Mouse (Mus musculus) kidney, adult 8-10 months (tissue): ENCODE results near the gene Ly6g5b.

Experiments
- DNase-seq, 2 experiments: peaks; one replicate each; pipeline ENCODE4 v3.0.0; 2022

Ly6g5b gene

DNA sequence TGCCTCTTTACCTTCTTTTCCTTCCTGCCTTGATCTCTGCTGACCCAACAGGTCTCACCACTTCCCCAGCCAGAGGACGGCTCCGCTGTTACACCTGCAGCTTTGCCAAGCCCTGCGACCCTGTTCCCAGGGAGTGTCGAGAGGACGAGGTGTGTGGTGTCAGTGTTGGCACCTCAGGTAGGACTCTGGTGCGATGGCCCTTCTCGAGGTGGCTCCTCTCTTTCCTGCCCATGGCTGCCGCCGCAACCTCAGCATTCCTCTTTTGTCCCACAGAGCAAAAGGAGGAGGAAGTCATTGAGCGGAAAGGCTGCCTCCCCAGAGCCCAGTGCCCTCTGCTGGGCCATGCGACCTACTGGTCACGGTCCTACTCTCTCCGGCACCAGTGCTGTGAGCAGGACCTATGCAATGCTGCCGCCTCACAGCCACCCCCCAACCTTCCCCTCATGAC, 37.4 kb downstream of the Ly6g5b start, which contains the start of gene Ly6g6d:
TSS of gene Ly6g6d (minus strand) at position 280 of the 448 bp plus-strand sequence.
- peak; percentile 63 to 69 for DNase-seq

DNA sequence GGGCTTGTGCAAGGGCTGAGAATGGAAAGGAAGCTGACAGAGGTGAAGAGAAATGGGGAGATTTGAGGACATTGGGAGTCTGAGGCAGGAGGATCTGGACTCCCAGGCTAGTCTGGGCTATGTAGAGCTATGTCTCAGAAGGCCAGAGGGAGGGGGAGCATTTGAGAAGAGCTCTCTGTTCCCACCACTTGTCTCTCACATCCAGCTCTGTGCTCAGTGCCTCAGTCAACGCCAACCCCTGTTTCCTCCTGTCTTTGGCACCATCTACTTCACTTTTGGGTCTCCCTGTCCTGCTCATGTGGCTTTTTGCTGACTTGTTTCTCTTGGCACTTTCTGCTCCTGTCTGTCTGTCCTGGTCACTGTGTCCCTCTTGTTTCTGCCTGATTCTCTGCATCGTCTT, 37.9 kb downstream of the Ly6g5b start:
- no peak for DNase-seq

DNA sequence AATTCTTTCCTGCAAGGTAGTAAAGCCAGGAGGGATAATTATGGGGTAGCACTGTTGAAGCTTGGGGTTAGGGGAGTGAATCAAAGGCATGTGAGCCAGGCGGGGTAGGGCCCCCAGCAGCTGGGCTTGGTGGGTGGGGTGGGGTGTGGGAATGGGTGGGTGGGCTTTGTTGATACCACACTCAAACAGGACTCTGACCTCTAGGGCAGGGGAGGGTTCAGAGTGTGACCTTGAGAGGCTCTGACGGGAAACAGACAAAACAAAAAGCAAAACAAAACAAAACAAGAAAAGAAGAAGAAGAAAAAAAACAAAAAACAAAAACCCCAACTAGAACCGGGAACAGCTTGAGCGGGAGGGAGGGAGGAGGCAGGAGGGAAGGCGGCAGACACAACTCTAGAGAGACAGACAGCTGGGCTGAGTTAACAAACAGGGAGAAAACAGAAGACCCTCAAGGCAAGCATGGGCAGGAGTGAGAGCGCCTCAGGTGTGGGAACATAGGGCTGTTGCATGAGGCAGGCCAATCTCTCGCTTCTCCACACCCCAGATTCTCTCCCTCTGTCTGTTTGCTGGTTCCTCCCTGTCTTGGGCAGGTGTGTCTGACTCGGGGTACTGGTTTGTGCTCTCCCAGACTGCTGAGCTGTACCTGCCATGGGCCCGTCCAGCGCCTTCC, 38.6 kb downstream of the Ly6g5b start, which contains the start of gene Ly6g6e:
TSS of gene Ly6g6e (plus strand) at position 396 of the 670 bp plus-strand sequence.
- no peak for DNase-seq

DNA sequence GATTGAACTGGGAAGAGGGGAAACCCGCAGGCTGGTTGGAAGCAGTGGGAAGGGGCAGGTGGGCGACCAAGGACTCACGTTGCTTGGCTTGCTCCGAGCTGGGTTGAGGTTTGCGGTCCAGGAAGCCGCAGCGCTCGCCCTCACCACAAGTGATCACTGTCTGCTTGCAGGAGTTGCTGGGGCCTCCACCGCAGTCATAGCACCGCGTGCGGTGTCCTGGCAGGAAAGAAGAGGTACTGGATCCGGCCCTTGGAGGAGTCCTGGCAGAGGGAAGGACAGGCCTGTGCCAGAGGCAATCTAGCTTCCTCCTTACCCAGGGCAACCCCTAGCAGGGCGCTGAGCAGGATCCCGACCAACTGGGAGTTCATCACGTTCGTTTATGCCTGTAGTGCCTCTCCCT, 41.1 kb downstream of the Ly6g5b start:
- no peak for DNase-seq

DNA sequence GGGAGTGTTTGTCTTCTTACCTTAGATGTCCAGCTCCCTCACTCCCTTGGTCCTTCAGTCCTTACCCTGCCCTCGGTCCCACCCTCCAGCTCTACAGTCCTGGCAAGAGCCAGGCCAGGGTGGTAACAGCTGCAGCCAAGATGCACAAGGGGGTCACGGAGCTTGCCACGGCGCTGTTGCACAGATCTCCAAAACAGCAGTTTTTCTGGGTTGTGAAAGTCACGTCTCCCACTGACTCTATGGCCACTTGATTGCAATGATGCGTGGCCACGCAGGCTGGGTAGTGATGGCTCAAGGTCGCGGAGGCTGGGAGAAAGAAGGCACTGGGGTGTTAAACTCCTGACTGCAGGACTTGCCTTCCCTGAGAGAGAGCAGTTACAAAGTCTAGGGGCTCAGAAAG, 43.8 kb downstream of the Ly6g5b start:
- DNase-seq: no peak

DNA sequence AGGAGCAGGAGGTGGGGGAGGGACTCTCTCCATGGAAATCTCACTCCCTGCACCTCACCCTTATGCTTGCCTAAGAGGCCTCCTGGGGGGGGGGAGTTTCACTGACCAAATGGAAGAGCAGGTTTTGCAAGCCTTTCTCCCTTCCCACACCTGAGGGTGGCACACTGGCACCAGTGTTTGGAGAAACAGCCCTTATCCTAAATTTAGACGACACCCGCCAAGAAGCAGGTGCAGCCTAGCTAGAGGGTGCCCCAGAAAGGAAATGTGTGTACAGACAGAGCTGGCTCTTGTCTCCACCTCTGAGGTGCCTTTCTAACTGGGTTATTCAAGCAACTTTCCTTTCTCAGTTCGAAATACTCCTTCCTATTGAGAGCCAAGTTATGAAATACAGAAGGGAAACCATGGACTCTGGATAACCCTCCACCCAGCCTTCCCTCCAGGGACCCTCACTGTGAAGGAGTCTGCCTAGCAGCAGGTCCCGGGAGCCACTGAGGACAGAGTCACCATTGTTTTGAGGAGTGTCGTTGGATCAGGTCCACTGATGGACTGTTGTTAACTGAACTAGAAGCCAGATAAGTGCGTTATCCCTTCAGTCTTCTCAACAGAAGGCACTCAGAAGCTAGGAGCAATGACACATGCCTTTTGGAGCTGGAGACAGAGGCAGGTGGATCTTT, 44.5 kb downstream of the Ly6g5b start:
- DNase-seq: no peak

DNA sequence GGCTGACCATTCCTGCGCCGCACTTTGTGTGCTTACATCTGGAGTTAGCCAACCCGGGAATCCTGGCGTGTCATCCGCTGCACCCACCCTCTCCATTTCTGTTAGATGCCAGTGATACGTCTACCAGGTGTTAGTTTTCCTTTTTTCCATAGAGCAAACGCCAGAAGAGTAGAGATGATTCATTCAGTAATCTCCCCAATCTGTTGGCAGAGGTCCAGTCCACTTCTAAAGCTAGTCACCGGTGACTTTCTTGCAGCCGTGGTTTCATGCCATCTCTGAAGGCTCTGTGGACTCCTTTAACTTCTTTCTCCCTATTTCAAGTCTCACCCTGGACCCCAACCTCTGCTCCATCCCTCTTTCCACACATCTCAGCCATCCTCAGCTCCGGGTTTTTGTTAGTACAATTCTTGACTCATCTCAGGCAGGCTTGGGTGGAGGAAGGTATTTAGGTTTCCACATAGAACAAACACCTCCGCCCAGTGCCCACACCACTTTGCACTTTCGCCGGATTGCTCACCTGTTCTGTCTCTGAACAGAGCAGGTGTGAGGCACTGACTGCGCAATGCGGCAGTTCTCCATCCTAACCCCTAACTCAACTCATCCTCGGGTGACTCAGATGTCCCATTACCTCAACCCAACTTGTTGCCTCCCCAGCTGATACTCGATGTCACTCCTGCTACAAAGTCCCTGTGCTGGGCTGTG, 46.9 kb downstream of the Ly6g5b start:
- no peak for DNase-seq

DNA sequence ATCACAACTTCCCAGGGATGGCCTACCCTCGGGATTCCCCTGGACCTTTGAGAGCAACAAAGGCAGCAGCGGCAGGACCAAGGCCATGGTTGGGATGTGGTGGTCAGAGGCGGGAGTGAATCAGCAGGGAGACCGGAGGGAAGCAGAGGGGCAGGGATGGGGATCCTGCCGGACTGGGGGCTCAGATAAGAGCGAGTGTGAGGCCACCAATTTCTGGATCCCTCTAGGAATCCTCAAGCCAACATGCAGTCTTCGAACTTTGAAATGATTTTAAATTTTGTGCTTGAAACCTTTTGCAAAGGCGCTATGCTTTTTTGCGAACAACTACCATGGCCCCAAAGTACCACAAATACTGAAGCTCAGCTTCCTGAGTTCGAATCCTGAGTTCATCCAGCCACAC, 49.1 kb downstream of the Ly6g5b start, which contains the start of gene Mpig6b:
TSS of gene Mpig6b (minus strand) at position 101 of the 400 bp plus-strand sequence.
- no peak for DNase-seq

DNA sequence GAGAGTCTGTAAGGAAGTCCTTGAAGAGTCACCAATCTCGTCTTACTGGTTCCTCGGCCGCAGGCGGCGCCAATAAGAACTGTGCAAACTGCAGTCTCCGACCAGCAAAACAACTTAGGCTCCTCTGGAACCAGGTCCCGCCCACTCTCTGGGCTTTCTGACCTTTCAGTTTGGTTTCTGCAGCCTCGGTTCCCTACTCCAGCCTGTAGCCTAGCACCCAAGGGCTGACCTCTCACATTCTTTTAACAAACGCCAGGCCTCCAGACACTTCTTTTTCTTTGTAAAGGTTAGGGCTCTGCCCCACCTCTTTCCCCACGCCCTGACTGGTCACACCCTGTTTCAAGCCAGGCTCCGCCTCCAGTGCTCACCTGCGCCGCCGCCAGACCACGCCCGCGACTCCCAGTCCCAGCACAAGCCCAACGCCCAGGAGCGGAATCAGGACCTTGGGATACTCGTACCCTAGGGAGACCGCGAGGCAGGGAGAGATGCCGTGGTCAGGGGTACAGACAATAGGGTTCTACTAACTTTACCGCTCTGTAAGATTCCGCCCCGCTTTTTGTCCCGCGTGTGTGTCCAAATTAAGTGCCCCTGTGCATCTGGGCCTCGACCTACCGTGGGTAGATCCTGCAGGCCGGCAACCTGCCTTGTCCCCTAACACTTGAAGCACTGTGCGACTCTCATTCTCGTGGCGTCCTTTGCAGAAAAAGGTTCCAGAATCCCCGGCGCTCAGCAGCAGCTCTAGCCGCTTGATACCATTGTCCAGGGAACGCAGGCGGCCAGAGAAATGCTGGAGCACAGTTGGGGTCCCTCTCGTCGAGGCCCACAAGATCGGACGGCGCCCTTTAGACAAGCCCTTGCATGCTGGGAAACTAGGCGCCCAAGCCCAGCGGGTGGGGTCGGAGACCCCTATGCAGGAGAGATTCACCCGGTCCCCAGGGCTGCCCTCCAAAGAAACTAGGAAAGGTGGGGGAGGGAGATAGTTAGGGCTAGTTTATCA, 50.0 kb downstream of the Ly6g5b start, which contains the start of gene Ly6g6c:
TSS of gene Ly6g6c (plus strand) at position 438 of the 997 bp plus-strand sequence.
- peak; percentile 73 to 78 for DNase-seq

DNA sequence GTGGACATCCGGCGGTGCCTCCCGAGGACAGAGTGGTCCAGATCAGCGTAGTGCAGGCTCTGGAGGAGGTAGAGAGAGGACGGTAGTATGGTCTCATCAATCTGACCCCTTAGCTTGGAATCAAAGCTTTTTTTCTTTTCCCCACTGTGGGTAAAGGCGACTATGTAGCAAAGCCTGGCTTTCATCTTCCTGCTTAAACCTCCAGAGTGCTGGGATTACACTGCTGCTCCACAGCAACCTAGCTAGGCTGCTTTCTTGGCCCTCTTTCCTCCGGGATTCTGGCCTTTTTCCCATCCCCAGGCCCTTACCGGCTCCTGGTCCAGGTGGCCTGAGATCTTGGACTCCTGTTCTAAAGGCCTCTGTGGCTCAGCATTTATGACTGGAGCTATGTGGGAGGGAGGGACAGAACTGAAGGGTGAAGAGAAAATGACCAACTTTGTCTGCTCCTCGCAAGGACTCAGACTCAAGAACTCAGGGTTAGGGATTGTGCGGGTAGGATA, 50.8 kb downstream of the Ly6g5b start:
- no peak for DNase-seq
